In the genomic region with DNA sequence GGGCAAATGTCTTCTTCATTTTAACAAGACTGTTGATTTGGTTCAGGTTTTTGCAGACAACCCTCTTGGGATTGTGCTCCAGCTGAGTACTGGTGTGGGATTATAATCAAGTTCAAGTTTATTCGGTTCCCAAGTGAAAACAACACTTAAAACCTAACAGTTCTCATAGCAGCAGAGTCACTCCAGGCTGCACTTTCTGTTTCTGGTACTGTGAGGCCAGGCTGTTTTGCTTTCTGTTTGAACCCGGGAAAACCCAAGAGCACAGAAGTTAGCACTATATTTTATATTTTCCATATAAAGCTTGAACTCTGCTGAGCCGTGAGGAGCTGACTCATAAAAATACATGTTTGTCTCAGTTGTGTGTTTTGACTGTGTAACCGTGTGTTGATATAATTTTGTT, we compare ENCODE assay signal across 10 mouse cellular contexts. TPM values are rescaled to one million over a fixed set of nuclear protein-coding genes. Genes with fewer than 3 reads are reported as not detected.
DNase-seq lines count a peak whose midpoint lies in the region; ATAC-seq and TF ChIP-seq lines count a peak whose summit lies in the region.
"Had no signal": no experiment of that assay in that cellular context is flagged by ENCODE, and none has a peak within 500 bp of the region (broad histone marks: within the 10 kb centered on the region; RNA-seq: fewer than 3 reads in every experiment).

No protein-coding gene starts in this region.

- TF ChIP-seq CTCF in thymus, adult 2 months (IDR thresholded peaks at IDR 0.05; ENCODE audit: borderline replicate concordance, control insufficient read depth, extremely low read depth, insufficient read depth, low read length, poor library complexity) = no peak
- TF ChIP-seq CTCF in cerebellum, adult 2 months (IDR thresholded peaks at IDR 0.05; ENCODE audit: borderline replicate concordance, insufficient read depth, low read depth, low read length) = no peak

- ATAC-seq in hindbrain, embryonic 14.5 days (ENCODE audit: low FRiP score) = no peak
- ATAC-seq in hindbrain, embryonic 12.5 days (ENCODE audit: low FRiP score) = no peak
- ATAC-seq: Patski had no signal

- peaks cover 8% of the 10 kb centered on the region; the same call in 1 of the 2 replicates for H3K4me1 ChIP-seq in hindbrain, embryonic 14.5 days (replicated peaks; ENCODE audit: control insufficient read depth, insufficient read depth, low read length)
- peaks cover 7% of the 10 kb centered on the region; the same call in 1 of the 2 replicates for H3K4me1 ChIP-seq in hindbrain, embryonic 12.5 days
- H3K4me1 ChIP-seq in thymus, adult 2 months (replicated peaks; ENCODE audit: control insufficient read depth, insufficient read depth, low read length) = peaks cover 9% of the 10 kb centered on the region
- no peaks in the 10 kb centered on the region for H3K4me1 ChIP-seq in cerebellum, adult 2 months (ENCODE audit: control insufficient read depth, insufficient read depth, low read length)

- no peak for DNase-seq in hindbrain, embryonic 14.5 days (ENCODE audit: low spot score)
- peak; percentile 8 for DNase-seq in thymus, adult 2 months
- DNase-seq in thymus, postnatal 4 days = no peak
- peak; percentile 19 for DNase-seq in large intestine, adult 2 months (ENCODE audit: low read depth, low spot score)
- DNase-seq in cerebellum, adult 2 months = no peak
- no peak for DNase-seq in cerebellum, adult 11 months
- DNase-seq in layer of hippocampus, adult 9-11 months = no peak
- DNase-seq: left cerebral cortex, postnatal 4 days had no signal

- peaks cover 12% of the 10 kb centered on the region; the same call in 1 of the 2 replicates for H3K27me3 ChIP-seq in hindbrain, embryonic 14.5 days (ENCODE audit: control insufficient read depth, insufficient read depth, low read length)
- H3K27me3 ChIP-seq in hindbrain, embryonic 12.5 days = peaks cover 12% of the 10 kb centered on the region
- no peaks in the 10 kb centered on the region for H3K27me3 ChIP-seq in thymus, adult 2 months (ENCODE audit: control insufficient read depth, insufficient read depth, low read length)
- no peaks in the 10 kb centered on the region for H3K27me3 ChIP-seq in cerebellum, adult 2 months (ENCODE audit: control insufficient read depth, insufficient read depth, low read length)
- H3K27me3 ChIP-seq: Patski had no signal

- no peak overlapping the region for H3K9ac ChIP-seq in hindbrain, embryonic 14.5 days
- H3K9ac ChIP-seq in hindbrain, embryonic 12.5 days = no peak overlapping the region

- no peak for TF ChIP-seq POLR2A in thymus, adult 2 months (IDR thresholded peaks at IDR 0.05; ENCODE audit: control insufficient read depth, extremely low read depth, insufficient read depth, low read length, poor library complexity)
- TF ChIP-seq POLR2A in cerebellum, adult 2 months (IDR thresholded peaks at IDR 0.05; ENCODE audit: borderline replicate concordance, insufficient read depth, low read length) = no peak

- H3K27ac ChIP-seq in hindbrain, embryonic 14.5 days = no peak overlapping the region
- H3K27ac ChIP-seq in hindbrain, embryonic 12.5 days = no peak overlapping the region
- peak overlapping the region; percentile 33 for H3K27ac ChIP-seq in thymus, adult 2 months (ENCODE audit: control insufficient read depth, insufficient read depth, low read length)
- H3K27ac ChIP-seq in cerebellum, adult 2 months (ENCODE audit: insufficient read depth, low read length) = no peak overlapping the region

- H3K36me3 ChIP-seq in hindbrain, embryonic 14.5 days (replicated peaks; ENCODE audit: control insufficient read depth, insufficient read depth) = no peaks in the 10 kb centered on the region
- no peaks in the 10 kb centered on the region for H3K36me3 ChIP-seq in hindbrain, embryonic 12.5 days
- no peaks in the 10 kb centered on the region for H3K36me3 ChIP-seq in thymus, adult 2 months (ENCODE audit: control insufficient read depth, insufficient read depth, low read length)

- H3K4me3 ChIP-seq in hindbrain, embryonic 14.5 days (replicated peaks; ENCODE audit: low read length) = no peak overlapping the region
- H3K4me3 ChIP-seq in hindbrain, embryonic 12.5 days = no peak overlapping the region
- H3K4me3 ChIP-seq in thymus, adult 2 months (ENCODE audit: control insufficient read depth, insufficient read depth, low read length) = peak overlapping the region; percentile 61
- H3K4me3 ChIP-seq in cerebellum, adult 2 months (replicated peaks; ENCODE audit: insufficient read depth, low read depth, low read length) = no peak overlapping the region

- 86% methylated on average over 4 of the region's 4 CpGs for WGBS in hindbrain, embryonic 14.5 days
- WGBS in hindbrain, embryonic 12.5 days = 83% methylated on average over 4 of the region's 4 CpGs
- WGBS in thymus, adult 2 months = 32% methylated on average over 4 of the region's 4 CpGs
- WGBS in large intestine, adult 2 months = 17% methylated on average over 4 of the region's 4 CpGs
- 76% methylated on average over 4 of the region's 4 CpGs for WGBS in cerebellum, adult 2 months

- no peaks in the 10 kb centered on the region for H3K9me3 ChIP-seq in hindbrain, embryonic 14.5 days (ENCODE audit: control insufficient read depth, low read length)
- H3K9me3 ChIP-seq in hindbrain, embryonic 12.5 days (replicated peaks) = no peaks in the 10 kb centered on the region

- H3K4me2 ChIP-seq in hindbrain, embryonic 14.5 days (replicated peaks) = 0 out of 2 replicates have a peak overlapping the region, but pooled peaks have one; percentile 57
- H3K4me2 ChIP-seq in hindbrain, embryonic 12.5 days (replicated peaks) = no peak overlapping the region

RNA-seq across cellular contexts. Expression of a gene that starts 1.4 kb away (rescaled TPM):
- polyA plus RNA-seq in hindbrain, embryonic 14.5 days (2014; fragmentation: Nextera tagmentation; extraction: Ambion mirVana) = 5.3 and 5.6 TPM in 2 replicates
- 2.8 and 4.8 TPM in 2 replicates for polyA plus RNA-seq in hindbrain, embryonic 12.5 days (2016; fragmentation: Nextera tagmentation; extraction: Ambion mirVana)
- 21.1 and 30.7 TPM in 2 replicates for polyA plus RNA-seq in thymus, adult 2 months (2012; rRNA removed)
- 27.6 and 40.2 TPM in 2 replicates for polyA plus RNA-seq in large intestine, adult 2 months (2012; rRNA removed)
- polyA plus RNA-seq in cerebellum, adult 2 months (2012; rRNA removed) = 50.6 and 56.9 TPM in 2 replicates

RNA-seq across cellular contexts. Expression of a gene that starts 48.3 kb away (rescaled TPM):
- polyA plus RNA-seq in hindbrain, embryonic 14.5 days (2014; fragmentation: Nextera tagmentation; extraction: Ambion mirVana) = 0.18 and 0.40 TPM in 2 replicates
- polyA plus RNA-seq in hindbrain, embryonic 12.5 days (2016; fragmentation: Nextera tagmentation; extraction: Ambion mirVana) = 0.10 and 0.12 TPM in 2 replicates
- 3.4 and 4.2 TPM in 2 replicates for polyA plus RNA-seq in thymus, adult 2 months (2012; rRNA removed)
- polyA plus RNA-seq in large intestine, adult 2 months (2012; rRNA removed) = 3.3 and 4.5 TPM in 2 replicates
- polyA plus RNA-seq in cerebellum, adult 2 months (2012; rRNA removed) = 0.05 and 0.06 TPM in 2 replicates
- polyA plus RNA-seq: Patski had no signal

RNA-seq across cellular contexts. Expression of a gene that starts 53.7 kb away (rescaled TPM):
- polyA plus RNA-seq in hindbrain, embryonic 14.5 days (2014; fragmentation: Nextera tagmentation; extraction: Ambion mirVana) = not detected in 2 replicates
- polyA plus RNA-seq in hindbrain, embryonic 12.5 days (2016; fragmentation: Nextera tagmentation; extraction: Ambion mirVana) = not detected in 2 replicates
- polyA plus RNA-seq in thymus, adult 2 months (2012; rRNA removed) = 0.32 and 1.7 TPM in 2 replicates
- 0.07 TPM in 1 of 2 replicates, not detected in the other for polyA plus RNA-seq in large intestine, adult 2 months (2012; rRNA removed)
- polyA plus RNA-seq in cerebellum, adult 2 months (2012; rRNA removed) = 0.21 TPM in 1 of 2 replicates, not detected in the other
- polyA plus RNA-seq: Patski had no signal

Comparison
In these comparisons a context has a peak if more than half of its experiments do, and no peak if none do; other contexts are left out.
1. DNase-seq: peak in thymus, adult 2 months (single experiment) and large intestine, adult 2 months (single experiment); none in hindbrain, embryonic 14.5 days (single experiment), thymus, postnatal 4 days (single experiment), cerebellum, adult 2 months (0 of 2), cerebellum, adult 11 months (single experiment) and layer of hippocampus, adult 9-11 months (single experiment).